Comparison of ENCODE assay signal across 8 mouse cellular contexts in genomic region chr17:46650232-46651031, GRCm38 (mm10). TPM values are rescaled to one million over a fixed set of nuclear protein-coding genes. Genes with fewer than 3 reads are reported as not detected.
DNase-seq lines count a peak whose midpoint lies in the region; ATAC-seq lines count a peak whose summit lies in the region.

TSS of gene Cul7 (plus strand) at chr17:46650337.

- H3K9ac ChIP-seq in heart, embryonic 14.5 days (ENCODE audit: low read length) = peak within 1 kb of the TSS; percentile 94
- peak within 1 kb of the TSS; percentile 83 for H3K9ac ChIP-seq in liver, embryonic 13.5 days
- H3K9ac ChIP-seq in stomach, embryonic 14.5 days (replicated peaks; ENCODE audit: low read depth, low read length) = peak within 1 kb of the TSS; percentile 86

- peak within 1 kb of the TSS; percentile 72 for H3K4me3 ChIP-seq in forebrain, embryonic 10.5 days
- peak within 1 kb of the TSS; percentile 76 to 91 for H3K4me3 ChIP-seq in heart, embryonic 14.5 days (ENCODE audit: control insufficient read depth in 1 of 2, insufficient read depth in 1 of 2, low read depth in 1 of 2, low read length in 2 of 2)
- peak within 1 kb of the TSS; percentile 73 for H3K4me3 ChIP-seq in liver, embryonic 13.5 days (replicated peaks)
- H3K4me3 ChIP-seq in stomach, embryonic 14.5 days (ENCODE audit: low read depth, low read length) = peak within 1 kb of the TSS; percentile 83

- no peaks in the 10 kb centered on the region for H3K27me3 ChIP-seq in forebrain, embryonic 10.5 days (ENCODE audit: poor library complexity, severe bottlenecking)
- no peaks in the 10 kb centered on the region for H3K27me3 ChIP-seq in heart, embryonic 14.5 days (ENCODE audit: control insufficient read depth, insufficient read depth, low read length)
- H3K27me3 ChIP-seq in liver, embryonic 13.5 days = no peaks in the 10 kb centered on the region
- no peaks in the 10 kb centered on the region for H3K27me3 ChIP-seq in stomach, embryonic 14.5 days (ENCODE audit: control insufficient read depth, insufficient read depth, low read length)

- peak; percentile 71 for DNase-seq in CD8-positive naive resting alpha-beta T cell, adult 2 months (ENCODE audit: low read depth in 2 of 2, low spot score in 2 of 2)
- DNase-seq in c-Kit-negative CD71-positive TER-119-positive erythroid progenitor cells, embryonic 14.5 days (ENCODE audit: low read depth, low spot score) = peak; percentile 54
- peak; percentile 90 for DNase-seq in forebrain, embryonic 10.5 days (ENCODE audit: extremely low spot score, low spot score)
- DNase-seq in kidney, postnatal 14 days = peak; percentile 97
- peak; percentile 90 for DNase-seq in liver, embryonic 13.5 days
- peak; percentile 63 to 76 for DNase-seq in natural killer cell, adult 2 months (ENCODE audit: low spot score in 2 of 2)

- H3K27ac ChIP-seq in forebrain, embryonic 10.5 days = peak within 1 kb of the TSS; percentile 96
- peak within 1 kb of the TSS; percentile 98 for H3K27ac ChIP-seq in heart, embryonic 14.5 days (replicated peaks in 1 of 2; ENCODE audit: control insufficient read depth in 1 of 2, insufficient read depth in 1 of 2, low read depth in 2 of 2, low read length in 2 of 2)
- peak within 1 kb of the TSS; percentile 83 for H3K27ac ChIP-seq in liver, embryonic 13.5 days
- peak within 1 kb of the TSS; percentile 86 for H3K27ac ChIP-seq in stomach, embryonic 14.5 days (ENCODE audit: low read length)

- ATAC-seq in heart, embryonic 14.5 days (ENCODE audit: insufficient number of reproducible peaks, insufficient read depth, low FRiP score, low read depth) = peak; percentile 92
- ATAC-seq in liver, embryonic 13.5 days (ENCODE audit: low read depth) = peak; percentile 86
- ATAC-seq in stomach, embryonic 14.5 days (ENCODE audit: insufficient number of reproducible peaks, insufficient read depth, low FRiP score, low read depth) = peak; percentile 94

- peak within 1 kb of the TSS; percentile 82 for H3K4me2 ChIP-seq in heart, embryonic 14.5 days (ENCODE audit: low read length)
- peak within 1 kb of the TSS; percentile 98 for H3K4me2 ChIP-seq in liver, embryonic 13.5 days
- peak within 1 kb of the TSS; percentile 75 for H3K4me2 ChIP-seq in stomach, embryonic 14.5 days (replicated peaks; ENCODE audit: low read depth, low read length)

- WGBS in forebrain, embryonic 10.5 days = under 1% methylated on average over 58 of the region's 58 CpGs
- whole genome bisulfite sequencing in heart, embryonic 14.5 days = under 1% methylated on average over 54 of the region's 58 CpGs
- under 1% methylated on average over 57 of the region's 58 CpGs for WGBS in liver, embryonic 13.5 days (ENCODE audit: insufficient replicate concordance)
- WGBS in stomach, embryonic 14.5 days = under 1% methylated on average over 54 of the region's 58 CpGs

- H3K9me3 ChIP-seq in forebrain, embryonic 10.5 days = no peaks in the 10 kb centered on the region
- H3K9me3 ChIP-seq in heart, embryonic 14.5 days (ENCODE audit: control insufficient read depth, low read length) = no peaks in the 10 kb centered on the region
- H3K9me3 ChIP-seq in liver, embryonic 13.5 days (replicated peaks) = no peaks in the 10 kb centered on the region
- H3K9me3 ChIP-seq in stomach, embryonic 14.5 days (ENCODE audit: control insufficient read depth, low read depth, low read length) = no peaks in the 10 kb centered on the region

- H3K36me3 ChIP-seq in forebrain, embryonic 10.5 days (replicated peaks) = peaks cover 54% of the 10 kb centered on the region
- H3K36me3 ChIP-seq in heart, embryonic 14.5 days (ENCODE audit: control insufficient read depth, insufficient read depth, low read length) = peaks cover 51% of the 10 kb centered on the region
- H3K36me3 ChIP-seq in liver, embryonic 13.5 days = peaks cover 46% of the 10 kb centered on the region
- peaks cover 39% of the 10 kb centered on the region for H3K36me3 ChIP-seq in stomach, embryonic 14.5 days (ENCODE audit: control insufficient read depth, insufficient read depth, low read length)

- H3K4me1 ChIP-seq in forebrain, embryonic 10.5 days = peaks cover 48% of the 10 kb centered on the region
- peaks cover 21 to 36% of the 10 kb centered on the region in 2 experiments for H3K4me1 ChIP-seq in heart, embryonic 14.5 days (ENCODE audit: control insufficient read depth in 2 of 2, insufficient read depth in 2 of 2, low read length in 2 of 2)
- H3K4me1 ChIP-seq in liver, embryonic 13.5 days (replicated peaks) = peaks cover 50% of the 10 kb centered on the region
- H3K4me1 ChIP-seq in stomach, embryonic 14.5 days (ENCODE audit: control insufficient read depth, insufficient read depth, low read length) = peaks cover 33% of the 10 kb centered on the region

RNA-seq across cellular contexts. Expression of gene Cul7, which starts in this region (rescaled TPM):
- polyA plus RNA-seq in forebrain, embryonic 10.5 days (2016; fragmentation: Nextera tagmentation; extraction: Ambion mirVana) = 38.0 and 40.9 TPM in 2 replicates
- 31.3 and 34.3 TPM in 2 replicates for polyA plus RNA-seq in heart, embryonic 14.5 days (2014; fragmentation: Nextera tagmentation; extraction: Ambion mirVana)
- 10.9 and 12.4 TPM in 2 replicates for polyA plus RNA-seq in liver, embryonic 13.5 days (2015; fragmentation: Nextera tagmentation; extraction: Ambion mirVana)
- 45.9 and 47.2 TPM in 2 replicates for polyA plus RNA-seq in stomach, embryonic 14.5 days (2014; fragmentation: Nextera tagmentation; extraction: Ambion mirVana)

Comparison
In these comparisons a context has a peak if more than half of its experiments do, and no peak if none do; other contexts are left out.
1. Peak in every context shown above with its lines: DNase-seq, ATAC-seq, H3K4me3 ChIP-seq and H3K27ac ChIP-seq.